Mouse (Mus musculus) neural tube, embryonic 15.5 days (tissue): ENCODE measurements around the gene Gtf2f2. TPM values are rescaled to one million over a fixed set of nuclear protein-coding genes. Genes with fewer than 3 reads are reported as not detected.

Experiments used
- ATAC-seq: fragments of 200-750 bp; cut with Nextera tagmentation; 2 replicates; pipeline ENCODE4 v1.8.0; 2017; ENCODE audit warnings: mild to moderate bottlenecking, moderate TSS enrichment, moderate library complexity; ENCODE audit not compliant: low FRiP score
- H3K27ac ChIP-seq: fragments of 300-500 bp; sonication (generic); replicated peaks from 2 replicates; pipeline ENCODE4 v1.5.1; 2015; ENCODE audit warnings: mild to moderate bottlenecking, inconsistent platforms
- H3K27me3 ChIP-seq: fragments of 300-500 bp; sonication (generic); replicated peaks from 2 replicates; pipeline ENCODE4 v1.6.1; 2015; ENCODE audit warnings: inconsistent platforms
- H3K36me3 ChIP-seq: fragments of 300-500 bp; sonication (generic); 2 replicates; pipeline ENCODE4 v1.6.1; 2015; ENCODE audit warnings: inconsistent platforms
- H3K4me1 ChIP-seq: fragments of 300-500 bp; sonication (generic); 2 replicates; pipeline ENCODE4 v1.6.1; 2015; ENCODE audit warnings: inconsistent platforms
- H3K4me2 ChIP-seq: fragments of 300-500 bp; sonication (generic); 2 replicates; pipeline ENCODE4 v1.6.1; 2015; ENCODE audit warnings: inconsistent platforms, mild to moderate bottlenecking, moderate library complexity
- H3K4me3 ChIP-seq: fragments of 300-500 bp; sonication (generic); replicated peaks from 2 replicates; pipeline ENCODE4 v1.5.1; 2015; ENCODE audit warnings: mild to moderate bottlenecking, inconsistent platforms
- H3K9ac ChIP-seq: fragments of 300-500 bp; sonication (generic); replicated peaks from 2 replicates; pipeline ENCODE4 v1.6.1; 2015; ENCODE audit warnings: mild to moderate bottlenecking, inconsistent platforms
- H3K9me3 ChIP-seq: fragments of 300-500 bp; sonication (generic); replicated peaks from 2 replicates; pipeline ENCODE4 v1.6.1; 2016; ENCODE audit warnings: inconsistent platforms
- WGBS: fragments of 180-500 bp; shearing (Covaris S2); methylation state at CpG from one replicate; pipeline ENCODE4 v1.1.7; 2015; ENCODE audit warnings: mixed read lengths; 5-methylcytosine and 5-hydroxymethylcytosine counted together
- polyA plus RNA-seq: library from polyadenylated mRNA; unstranded; fragments of >200 nt; fragmentation: Nextera tagmentation; extraction: Ambion mirVana; gene quantifications from 2 replicates; pipeline ENCODE4 v1.2.1, GENCODE M21; 2015

Gtf2f2 gene
- polyA plus RNA-seq, 1 experiment from 2014 or later = 37.1 TPM

DNA sequence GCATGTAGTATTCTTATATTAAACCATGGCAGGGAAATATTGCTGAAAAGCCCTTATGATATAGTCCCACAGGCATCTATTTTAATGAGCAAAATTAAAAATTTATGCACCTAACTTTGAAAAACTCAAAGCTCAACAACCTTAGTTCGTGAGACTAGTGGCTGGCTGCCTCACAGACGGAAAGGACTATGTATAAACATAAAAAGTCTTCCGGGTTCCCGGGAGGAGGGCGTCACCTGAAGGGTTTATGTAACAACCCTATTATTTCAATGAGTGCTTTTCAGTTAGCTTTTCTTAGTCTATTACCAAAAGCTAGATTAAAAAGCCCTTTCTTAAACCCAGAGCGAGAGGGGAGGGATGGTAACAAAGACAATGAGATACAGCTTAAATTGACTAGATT is 98.7 kb downstream of the Gtf2f2 start:
- Histone ChIP-seq H3K4me1 (no peaks in the 10 kb centered on the region), H3K9me3 (no peaks in the 10 kb centered on the region), H3K9ac (no peak overlapping the region), H3K36me3 (no peaks in the 10 kb centered on the region), H3K27ac (no peak overlapping the region), H3K27me3 (no peaks in the 10 kb centered on the region), H3K4me3 (no peak overlapping the region), H3K4me2 (no peak overlapping the region)
- no peak for ATAC-seq
- 74% methylated on average over 6 of the region's 6 CpGs for WGBS

DNA sequence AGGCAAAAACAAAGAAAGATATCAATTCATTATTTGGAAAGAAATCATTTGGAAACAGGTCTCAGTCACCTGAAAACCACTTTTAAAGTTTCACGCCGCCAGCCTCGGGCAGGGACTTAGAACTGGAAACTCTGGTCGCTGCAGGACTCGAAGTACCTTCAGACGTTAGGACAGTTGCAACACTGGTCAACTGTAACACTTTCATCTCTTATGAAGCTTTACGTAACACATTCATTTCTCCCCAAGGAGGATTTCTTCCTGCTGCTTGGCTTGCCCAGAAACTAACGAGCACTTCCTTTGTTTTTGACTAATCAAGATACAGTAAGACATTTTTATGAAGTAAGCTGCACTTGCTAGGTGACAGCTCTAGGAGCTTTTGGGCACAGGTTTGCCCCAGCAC is 103.7 kb downstream of the Gtf2f2 start:
- Histone ChIP-seq H3K4me1 (no peaks in the 10 kb centered on the region), H3K4me2 (no peak overlapping the region), H3K9ac (no peak overlapping the region), H3K36me3 (peaks cover 16% of the 10 kb centered on the region; the same call in 1 of the 2 replicates), H3K27me3 (no peaks in the 10 kb centered on the region), H3K9me3 (no peaks in the 10 kb centered on the region), H3K27ac (no peak overlapping the region), H3K4me3 (no peak overlapping the region)
- ATAC-seq = no peak
- WGBS = 85% methylated on average over 8 of the region's 8 CpGs

DNA sequence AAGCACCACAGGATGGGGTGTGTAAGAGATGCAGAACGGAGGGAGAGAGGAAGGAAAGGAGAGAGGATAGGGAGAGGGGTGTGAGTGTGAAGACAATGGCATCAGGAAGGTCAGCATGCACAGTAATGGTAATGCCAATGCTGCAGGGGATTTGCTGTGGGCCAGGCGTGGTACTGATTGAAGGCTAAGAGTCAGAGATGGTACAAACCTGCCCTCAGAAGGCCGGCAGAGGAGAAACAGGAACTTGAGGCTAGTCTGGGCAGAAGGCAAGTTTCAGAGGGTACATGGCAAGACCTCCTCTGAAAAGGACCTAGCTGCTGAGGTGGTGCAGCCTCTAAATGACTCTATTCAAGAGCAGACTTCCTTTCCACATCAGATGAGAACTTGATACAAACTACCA is 105.7 kb downstream of the Gtf2f2 start:
- no peak for ATAC-seq
- H3K27me3 ChIP-seq = no peaks in the 10 kb centered on the region
- no peak overlapping the region for H3K27ac ChIP-seq
- peaks cover 16% of the 10 kb centered on the region; the same call in 1 of the 2 replicates for H3K36me3 ChIP-seq
- no peak overlapping the region for H3K4me2 ChIP-seq
- H3K9ac ChIP-seq = no peak overlapping the region
- no peak overlapping the region for H3K4me3 ChIP-seq
- H3K9me3 ChIP-seq = no peaks in the 10 kb centered on the region
- 92% methylated on average over 3 of the region's 3 CpGs for WGBS
- H3K4me1 ChIP-seq = peaks cover 6% of the 10 kb centered on the region

DNA sequence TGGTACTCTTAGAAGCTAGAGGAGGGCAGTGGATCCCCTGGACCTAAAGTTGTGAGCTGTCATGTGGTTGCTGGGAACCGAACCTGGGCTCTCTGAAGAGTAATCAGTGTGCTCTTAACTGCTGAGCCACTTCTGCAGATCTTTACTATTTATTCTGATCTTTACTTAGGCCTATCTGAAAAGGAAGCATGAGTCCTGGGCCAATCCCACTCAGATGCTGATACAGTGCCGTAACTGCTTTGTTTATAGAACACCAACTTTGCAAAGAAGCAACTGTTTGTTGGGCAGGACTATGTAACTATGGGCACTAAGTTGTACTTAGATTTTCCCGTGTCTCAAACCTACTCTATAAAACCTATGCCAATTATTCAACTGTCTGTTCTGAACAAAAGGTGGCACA is 107.5 kb downstream of the Gtf2f2 start:
- no peaks in the 10 kb centered on the region for H3K9me3 ChIP-seq
- no peaks in the 10 kb centered on the region for H3K27me3 ChIP-seq
- 94% methylated on average over 3 of the region's 3 CpGs for WGBS
- no peak overlapping the region for H3K4me2 ChIP-seq
- peaks cover 6% of the 10 kb centered on the region for H3K4me1 ChIP-seq
- ATAC-seq = no peak
- H3K27ac ChIP-seq = no peak overlapping the region
- H3K4me3 ChIP-seq = no peak overlapping the region
- no peak overlapping the region for H3K9ac ChIP-seq
- H3K36me3 ChIP-seq = peaks cover 16% of the 10 kb centered on the region; the same call in 1 of the 2 replicates

DNA sequence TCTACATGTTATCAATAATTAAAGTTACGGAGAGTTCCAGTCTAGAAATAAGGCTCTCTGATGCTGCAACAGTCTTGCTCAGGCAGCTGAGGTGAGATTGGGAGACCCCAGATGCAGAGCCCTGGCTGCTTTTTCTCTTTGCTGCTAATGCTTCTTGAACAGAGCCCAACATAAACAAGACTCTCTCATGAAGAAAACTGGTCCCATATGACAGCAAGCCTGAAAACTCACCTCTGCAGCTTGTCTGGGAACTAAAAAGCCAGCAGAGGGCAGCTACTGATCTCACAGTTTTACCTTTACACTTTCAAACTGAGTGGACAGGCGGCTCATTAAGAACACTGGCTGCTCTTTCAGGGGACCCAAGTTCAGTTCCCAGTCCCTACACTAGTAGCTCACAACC is 108.7 kb downstream of the Gtf2f2 start:
- WGBS = 78% methylated on average over 2 of the region's 2 CpGs
- no peak overlapping the region for H3K9ac ChIP-seq
- no peak for ATAC-seq
- no peak overlapping the region for H3K27ac ChIP-seq
- peaks cover 16% of the 10 kb centered on the region; the same call in 1 of the 2 replicates for H3K36me3 ChIP-seq
- H3K9me3 ChIP-seq = no peaks in the 10 kb centered on the region
- no peak overlapping the region for H3K4me2 ChIP-seq
- no peak overlapping the region for H3K4me3 ChIP-seq
- peaks cover 6% of the 10 kb centered on the region for H3K4me1 ChIP-seq
- no peaks in the 10 kb centered on the region for H3K27me3 ChIP-seq

DNA sequence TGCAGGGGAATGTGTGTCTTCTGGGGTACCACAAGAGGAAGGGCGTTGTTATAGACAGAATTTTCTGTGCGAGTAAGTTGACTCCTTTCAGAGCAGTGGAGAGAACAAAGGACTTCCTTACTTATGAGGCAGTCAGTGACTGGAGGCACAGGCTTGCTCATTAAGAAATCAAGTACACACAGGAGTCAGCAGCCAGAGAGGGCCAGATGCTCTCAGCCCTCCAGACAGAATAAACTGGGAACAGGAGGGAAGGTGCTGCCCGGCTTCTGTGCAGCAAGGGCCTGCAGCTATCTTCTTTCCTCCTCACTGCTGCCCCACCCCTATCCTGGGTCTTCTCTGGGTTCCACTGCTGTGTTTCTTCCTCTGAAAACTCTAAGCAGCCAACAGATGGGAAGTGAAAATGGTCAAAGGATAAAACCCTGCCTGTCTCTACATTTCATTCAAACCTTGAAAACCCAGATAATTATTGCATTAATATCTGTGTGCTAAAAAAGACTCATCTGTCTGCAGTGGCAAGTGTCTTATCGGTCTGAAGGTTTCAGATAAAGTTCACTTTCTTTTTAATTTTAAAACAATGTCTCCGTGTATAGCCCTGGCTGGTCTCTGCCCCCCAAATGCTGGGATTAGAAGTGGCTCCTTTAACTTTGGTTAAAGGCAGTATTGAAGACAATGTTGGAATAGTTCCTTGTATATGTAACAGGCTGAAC is 109.7 kb downstream of the Gtf2f2 start:
- no peak for ATAC-seq
- WGBS = 60% methylated on average over 5 of the region's 5 CpGs

DNA sequence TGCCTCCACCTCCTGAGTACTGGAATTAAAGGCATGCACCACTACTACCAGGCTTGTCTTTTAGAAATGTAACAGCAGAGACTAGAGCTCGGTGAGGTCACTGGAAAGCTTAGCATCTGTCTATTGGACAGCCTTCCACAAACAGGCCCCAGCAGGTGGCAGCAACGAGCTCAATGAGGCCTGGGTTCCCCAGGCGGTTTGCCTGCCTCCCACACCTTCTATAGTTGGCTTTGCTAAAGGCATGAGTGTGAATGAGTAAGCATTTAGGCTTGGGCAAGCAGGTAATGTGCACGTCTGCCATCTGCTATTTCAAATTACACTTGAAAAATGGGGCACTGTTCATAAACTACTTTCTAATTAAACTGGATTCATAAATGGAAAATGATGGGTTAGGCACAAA is 111.1 kb downstream of the Gtf2f2 start:
- Histone ChIP-seq H3K27ac (no peak overlapping the region), H3K9ac (no peak overlapping the region), H3K4me1 (peaks cover 6% of the 10 kb centered on the region), H3K4me2 (no peak overlapping the region), H3K36me3 (0 out of 2 replicates have a peak, but pooled peaks cover 5% of the 10 kb centered on the region), H3K27me3 (no peaks in the 10 kb centered on the region), H3K9me3 (no peaks in the 10 kb centered on the region), H3K4me3 (no peak overlapping the region)
- peak; percentile 72; the same call in 1 of the 2 replicates for ATAC-seq
- 17% methylated on average over 4 of the region's 4 CpGs for WGBS

More for the DNA sequence above, 109.7 kb downstream of the Gtf2f2 start:
- no peak overlapping the region for H3K9ac ChIP-seq
- no peak overlapping the region for H3K4me2 ChIP-seq
- 0 out of 2 replicates have a peak, but pooled peaks cover 14% of the 10 kb centered on the region for H3K36me3 ChIP-seq
- no peaks in the 10 kb centered on the region for H3K27me3 ChIP-seq
- peaks cover 6% of the 10 kb centered on the region for H3K4me1 ChIP-seq
- no peak overlapping the region for H3K4me3 ChIP-seq
- no peaks in the 10 kb centered on the region for H3K9me3 ChIP-seq
- 0 out of 2 replicates have a peak overlapping the region, but pooled peaks have one; percentile 34 for H3K27ac ChIP-seq

DNA sequence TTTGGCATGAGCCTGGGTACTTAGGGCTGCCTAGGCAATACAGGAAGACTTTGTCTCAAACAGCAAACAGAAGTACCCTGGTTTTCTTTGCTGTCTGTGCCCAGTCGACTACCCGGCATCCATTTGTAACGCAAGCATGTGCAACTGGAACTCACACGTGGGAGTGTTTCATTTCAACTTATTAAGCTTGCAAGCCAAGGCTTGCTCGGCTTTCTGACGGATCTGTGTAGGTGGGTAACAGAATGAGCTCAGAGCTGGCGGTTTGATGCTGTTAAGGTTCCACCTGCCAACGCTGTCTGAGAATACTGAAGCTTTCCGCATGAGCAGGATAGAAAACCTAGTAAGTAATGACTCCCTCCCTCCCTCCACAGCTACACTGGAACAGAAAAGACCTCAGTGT is 118.5 kb downstream of the Gtf2f2 start:
- Histone ChIP-seq H3K4me1 (no peaks in the 10 kb centered on the region), H3K27me3 (no peaks in the 10 kb centered on the region), H3K36me3 (0 out of 2 replicates have a peak, but pooled peaks cover 4% of the 10 kb centered on the region), H3K27ac (no peak overlapping the region), H3K9me3 (no peaks in the 10 kb centered on the region), H3K4me2 (no peak overlapping the region), H3K9ac (no peak overlapping the region), H3K4me3 (no peak overlapping the region)
- ATAC-seq = no peak
- WGBS = 88% methylated on average over 9 of the region's 9 CpGs

DNA sequence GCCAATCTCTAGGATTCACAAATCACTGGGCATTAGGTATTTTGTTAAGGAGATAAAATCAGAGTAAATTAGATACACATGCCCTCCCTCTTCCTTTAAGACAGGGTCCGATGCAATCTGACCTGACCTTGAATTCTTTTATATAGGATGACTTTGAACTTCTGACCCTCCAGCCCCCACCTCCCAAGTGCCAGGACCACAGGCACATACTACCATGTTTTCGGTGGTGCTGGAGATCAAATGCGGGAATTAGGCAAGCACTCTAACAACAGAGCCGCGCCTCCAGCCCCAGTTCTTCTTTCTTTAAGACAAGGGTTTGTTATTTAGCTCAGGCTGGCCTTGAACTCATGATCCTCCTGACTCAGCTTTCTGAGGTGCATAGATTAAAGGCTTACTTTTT is 126.8 kb downstream of the Gtf2f2 start:
- H3K27ac ChIP-seq = no peak overlapping the region
- H3K36me3 ChIP-seq = no peaks in the 10 kb centered on the region
- no peaks in the 10 kb centered on the region for H3K9me3 ChIP-seq
- 0 out of 2 replicates have a peak, but pooled peaks cover 6% of the 10 kb centered on the region for H3K4me1 ChIP-seq
- H3K9ac ChIP-seq = no peak overlapping the region
- no peak overlapping the region for H3K4me3 ChIP-seq
- ATAC-seq = no peak
- no peaks in the 10 kb centered on the region for H3K27me3 ChIP-seq
- no peak overlapping the region for H3K4me2 ChIP-seq
- WGBS = 87% methylated on average over 5 of the region's 5 CpGs

DNA sequence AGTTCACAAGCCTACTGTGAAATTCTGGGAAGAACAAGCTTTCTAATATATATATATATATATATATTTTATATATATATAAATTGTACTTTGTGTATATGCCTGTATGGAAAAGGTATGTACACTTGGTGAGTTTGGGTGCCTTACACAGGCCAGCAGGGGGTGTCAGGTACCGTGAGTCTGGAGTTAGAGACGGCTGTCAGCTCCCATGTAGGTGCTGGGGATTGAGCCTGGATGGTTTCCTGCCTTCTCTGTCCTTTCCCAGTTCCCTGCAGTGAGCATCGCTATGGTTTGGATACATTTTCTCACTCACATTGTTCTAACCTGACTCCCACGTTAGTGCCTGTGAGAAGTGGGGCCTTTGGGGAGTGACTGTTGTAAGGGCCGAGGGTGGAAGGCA is 127.3 kb downstream of the Gtf2f2 start:
- no peaks in the 10 kb centered on the region for H3K9me3 ChIP-seq
- H3K9ac ChIP-seq = no peak overlapping the region
- WGBS = 72% methylated on average over 5 of the region's 5 CpGs
- H3K4me2 ChIP-seq = no peak overlapping the region
- no peak overlapping the region for H3K27ac ChIP-seq
- no peak for ATAC-seq
- no peaks in the 10 kb centered on the region for H3K27me3 ChIP-seq
- no peak overlapping the region for H3K4me3 ChIP-seq
- H3K4me1 ChIP-seq = 0 out of 2 replicates have a peak, but pooled peaks cover 6% of the 10 kb centered on the region
- H3K36me3 ChIP-seq = no peaks in the 10 kb centered on the region

DNA sequence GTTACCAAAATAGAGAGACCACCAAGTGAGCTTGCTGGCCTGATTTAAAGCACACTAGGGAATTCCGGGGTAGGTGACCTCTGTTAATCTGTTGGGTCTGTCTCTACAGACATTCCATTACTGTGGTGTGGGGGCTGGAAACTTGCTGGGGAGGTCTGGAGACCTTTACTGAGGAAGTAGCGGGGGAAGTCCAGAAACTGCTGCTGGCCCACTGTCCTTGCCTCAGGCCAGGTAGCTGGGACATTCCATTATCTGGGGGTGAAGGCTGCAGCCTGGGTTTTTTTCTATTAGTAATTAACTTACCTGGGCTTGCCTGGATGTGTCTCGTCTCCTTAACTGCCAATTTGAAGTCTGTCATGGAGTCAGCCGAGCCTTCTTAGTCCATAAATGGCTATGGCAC is 128.8 kb downstream of the Gtf2f2 start:
- Histone ChIP-seq H3K4me1 (peaks cover 7% of the 10 kb centered on the region; the same call in 1 of the 2 replicates), H3K4me2 (no peak overlapping the region), H3K4me3 (no peak overlapping the region), H3K27me3 (no peaks in the 10 kb centered on the region), H3K9me3 (no peaks in the 10 kb centered on the region), H3K27ac (no peak overlapping the region), H3K9ac (no peak overlapping the region), H3K36me3 (no peaks in the 10 kb centered on the region)
- 53% methylated on average over 4 of the region's 4 CpGs for whole genome bisulfite sequencing
- ATAC-seq = no peak

DNA sequence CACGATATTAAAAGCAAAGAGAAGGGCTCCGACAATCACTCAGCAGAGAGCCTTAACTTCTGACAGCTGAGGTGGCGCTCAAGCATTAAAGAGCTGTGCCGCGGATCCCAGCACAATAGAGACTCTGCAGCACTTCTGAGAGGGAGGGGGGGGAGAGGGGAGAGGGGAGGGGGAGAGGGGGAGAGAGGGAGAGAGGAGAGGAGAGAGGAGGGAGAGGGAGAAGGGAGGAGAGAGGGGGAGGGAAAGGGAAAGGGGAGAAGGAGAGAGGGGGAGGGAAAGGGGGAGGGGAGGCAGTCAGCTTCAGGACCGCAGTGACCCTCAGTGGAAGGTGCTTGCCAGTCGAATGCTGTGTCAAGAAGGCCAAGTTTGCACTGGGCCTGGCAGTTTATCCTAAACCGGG is 131.7 kb downstream of the Gtf2f2 start:
- 12% methylated on average over 8 of the region's 8 CpGs for WGBS
- H3K36me3 ChIP-seq = no peaks in the 10 kb centered on the region
- no peaks in the 10 kb centered on the region for H3K9me3 ChIP-seq
- H3K27me3 ChIP-seq = no peaks in the 10 kb centered on the region
- no peak overlapping the region for H3K27ac ChIP-seq
- no peak for ATAC-seq
- peaks cover 16% of the 10 kb centered on the region for H3K4me1 ChIP-seq
- H3K4me3 ChIP-seq = no peak overlapping the region
- H3K9ac ChIP-seq = no peak overlapping the region
- peak overlapping the region; percentile 29; the same call in 1 of the 2 replicates for H3K4me2 ChIP-seq
